Mouse (Mus musculus) embryonic facial prominence, embryonic 15.5 days (tissue): Measurements from ENCODE around the gene Ehd2. TPM values are rescaled to one million over a fixed set of nuclear protein-coding genes. Genes with fewer than 3 reads are reported as not detected.

Experiments used
- ATAC-seq: fragments of 200-750 bp; cut with Nextera tagmentation; 2 replicates; pipeline ENCODE4 v1.8.0; 2017; ENCODE audit warnings: low read depth, moderate TSS enrichment; ENCODE audit not compliant: insufficient number of reproducible peaks, low FRiP score, low TSS enrichment
- H3K27ac ChIP-seq: fragments of 300-500 bp; sonication (generic); replicated peaks from 2 replicates; pipeline ENCODE4 v1.5.1; 2015; ENCODE audit warnings: mild to moderate bottlenecking, inconsistent platforms
- H3K27me3 ChIP-seq: fragments of 300-500 bp; sonication (generic); 2 replicates; pipeline ENCODE4 v1.6.1; 2015; ENCODE audit warnings: inconsistent platforms
- H3K36me3 ChIP-seq: fragments of 300-500 bp; sonication (generic); 2 replicates; pipeline ENCODE4 v1.6.1; 2015; ENCODE audit warnings: mild to moderate bottlenecking, inconsistent platforms
- H3K4me1 ChIP-seq: fragments of 300-500 bp; sonication (generic); 2 replicates; pipeline ENCODE4 v1.6.1; 2015; ENCODE audit warnings: inconsistent platforms
- H3K4me2 ChIP-seq: fragments of 300-500 bp; sonication (generic); replicated peaks from 2 replicates; pipeline ENCODE4 v1.6.1; 2015; ENCODE audit warnings: mild to moderate bottlenecking, inconsistent platforms
- H3K4me3 ChIP-seq: fragments of 300-500 bp; sonication (generic); replicated peaks from 2 replicates; pipeline ENCODE4 v1.5.1; 2015; ENCODE audit warnings: mild to moderate bottlenecking, inconsistent platforms
- H3K9ac ChIP-seq: fragments of 300-500 bp; sonication (generic); 2 replicates; pipeline ENCODE4 v1.6.1; 2015; ENCODE audit warnings: inconsistent platforms
- H3K9me3 ChIP-seq: fragments of 300-500 bp; sonication (generic); replicated peaks from 2 replicates; pipeline ENCODE4 v1.6.1; 2016; ENCODE audit warnings: inconsistent platforms
- WGBS: fragments of 180-500 bp; shearing (Covaris S2); methylation state at CpG from one replicate; pipeline ENCODE4 v1.1.7; 2015; 5-methylcytosine and 5-hydroxymethylcytosine counted together
- polyA plus RNA-seq: library from polyadenylated mRNA; unstranded; fragments of >200 nt; fragmentation: Nextera tagmentation; extraction: Ambion mirVana; gene quantifications from 2 replicates; pipeline ENCODE4 v1.2.1, GENCODE M21; 2015

The Ehd2 gene
- polyA plus RNA-seq, 1 experiment from 2014 or later = 73.3 TPM

DNA sequence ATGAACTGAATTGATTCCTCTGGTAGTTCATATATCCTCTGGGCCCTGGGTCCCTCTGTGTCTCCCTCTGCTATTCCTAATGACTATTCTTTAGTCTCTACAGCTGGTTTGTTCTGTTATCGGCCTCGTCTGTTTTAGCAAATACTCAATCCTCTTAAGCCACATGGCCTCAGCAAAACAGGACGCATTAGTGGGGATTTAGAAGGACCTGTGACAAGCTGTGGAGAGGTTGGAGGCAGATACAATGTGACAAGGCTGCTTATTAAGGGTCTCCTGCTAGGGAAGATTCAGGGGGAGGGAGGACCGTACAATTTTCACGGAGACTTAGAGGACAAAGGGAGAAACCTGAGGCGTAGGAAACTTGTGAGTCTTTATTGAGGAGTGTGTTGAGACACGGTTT is 61.5 kb downstream of the Ehd2 start:
- 63% methylated on average over 7 of the region's 7 CpGs for WGBS
- ATAC-seq = no peak

DNA sequence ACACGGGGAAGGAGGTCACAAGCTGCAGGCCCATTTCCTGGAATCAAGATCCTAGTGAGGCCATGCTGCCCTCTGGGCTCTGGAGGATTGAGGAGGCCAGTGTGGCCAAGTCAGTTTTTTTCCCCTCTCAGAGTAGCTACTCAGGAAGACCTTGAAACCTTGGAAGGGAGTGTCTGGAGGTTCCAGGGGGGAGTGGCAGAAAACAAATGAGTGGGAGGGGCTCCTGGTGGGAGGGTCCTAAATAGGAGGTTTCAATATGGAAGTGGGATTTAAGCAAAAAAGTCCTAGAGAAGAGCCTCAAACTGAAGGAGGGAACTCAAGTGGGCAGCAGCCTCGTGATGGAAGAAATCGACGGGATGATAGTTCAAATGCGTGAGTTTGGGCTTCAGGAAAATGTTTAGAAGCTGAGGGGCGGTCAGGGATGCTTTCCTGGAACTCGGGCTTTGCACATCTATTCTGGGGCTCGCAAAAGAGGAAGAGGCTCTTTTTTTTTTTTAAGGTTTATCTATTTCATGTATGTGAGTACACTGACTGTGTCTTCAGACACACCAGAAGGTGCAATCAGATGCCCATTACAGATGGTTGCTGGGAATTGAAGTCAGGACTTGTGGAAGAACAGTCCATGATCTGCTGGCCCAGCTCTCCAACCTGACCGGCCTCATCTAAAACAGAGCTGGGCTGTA is 65.9 kb downstream of the Ehd2 start:
- 75% methylated on average over 9 of the region's 9 CpGs for WGBS

More for the DNA sequence above, 61.5 kb downstream of the Ehd2 start:
- Histone ChIP-seq H3K27me3 (no peaks in the 10 kb centered on the region), H3K4me1 (no peaks in the 10 kb centered on the region), H3K9ac (no peak overlapping the region), H3K4me3 (no peak overlapping the region), H3K36me3 (no peaks in the 10 kb centered on the region), H3K9me3 (no peaks in the 10 kb centered on the region), H3K4me2 (no peak overlapping the region), H3K27ac (no peak overlapping the region)

More for the DNA sequence above, 65.9 kb downstream of the Ehd2 start:
- Histone ChIP-seq H3K9ac (no peak overlapping the region), H3K27ac (no peak overlapping the region), H3K27me3 (no peaks in the 10 kb centered on the region), H3K4me1 (no peaks in the 10 kb centered on the region), H3K4me3 (no peak overlapping the region), H3K36me3 (no peaks in the 10 kb centered on the region), H3K9me3 (no peaks in the 10 kb centered on the region), H3K4me2 (no peak overlapping the region)
- no peak for ATAC-seq

Other genes starting within 250 kb of the Ehd2 start
- gene Obox5, start 217.4 kb downstream of the Ehd2 start, polyA plus RNA-seq = not detected in 2 replicates
- gene Obox6, start 127.9 kb downstream of the Ehd2 start, polyA plus RNA-seq = not detected in 2 replicates
- 0.07 TPM in 1 of 2 replicates, not detected in the other for gene Crx, start 87.6 kb downstream of the Ehd2 start, polyA plus RNA-seq
- not detected in 2 replicates for gene Crxos, start 85.0 kb downstream of the Ehd2 start, polyA plus RNA-seq
- gene Selenow, start 45.2 kb downstream of the Ehd2 start, polyA plus RNA-seq = 931 and 958 TPM in 2 replicates
- 202 and 212 TPM in 2 replicates for gene Nop53, start 21.5 kb downstream of the Ehd2 start, polyA plus RNA-seq
- gene Bicra, start 80.4 kb upstream of the Ehd2 start, polyA plus RNA-seq = 9.4 and 10.3 TPM in 2 replicates
- 0.13 and 0.15 TPM in 2 replicates for gene Zfp541, start 94.2 kb upstream of the Ehd2 start, polyA plus RNA-seq
- gene Napa, start 130.9 kb upstream of the Ehd2 start, polyA plus RNA-seq = 244 and 245 TPM in 2 replicates
- 31.1 and 33.9 TPM in 2 replicates for gene Kptn, start 152.3 kb upstream of the Ehd2 start, polyA plus RNA-seq
- 0.25 and 0.35 TPM in 2 replicates for gene Slc8a2, start 162.3 kb upstream of the Ehd2 start, polyA plus RNA-seq
- 47.6 and 51.5 TPM in 2 replicates for gene Meis3, start 207.5 kb upstream of the Ehd2 start, polyA plus RNA-seq